Mouse (Mus musculus): Measurements from ENCODE around the gene 2200002J24Rik. TPM values are rescaled to one million over a fixed set of nuclear protein-coding genes. Genes with fewer than 3 reads are reported as not detected.

2200002J24Rik gene
- polyA plus RNA-seq (2014; fragmentation: Nextera tagmentation; extraction: Ambion mirVana) = not detected in 2 replicates

DNA sequence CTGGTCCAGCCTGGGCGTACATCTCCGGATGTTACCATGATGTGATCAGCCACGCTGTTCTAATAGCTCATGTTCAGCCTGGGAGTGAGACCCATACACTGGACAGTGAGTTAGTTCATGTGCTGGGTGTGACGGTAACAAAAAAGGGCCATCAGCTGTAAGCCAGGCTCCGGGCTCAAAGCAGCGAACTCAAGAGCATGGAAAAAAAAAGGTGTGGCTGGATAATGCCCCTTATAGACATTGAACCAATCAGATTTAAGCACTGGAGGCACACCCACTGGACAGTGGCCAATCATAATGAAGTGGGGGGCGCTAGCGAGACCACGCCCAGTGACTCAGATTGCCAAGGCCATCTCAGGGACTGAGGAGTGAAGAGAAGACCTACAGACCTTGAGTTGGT, at the start of gene 2200002J24Rik:
Gene 2200002J24Rik, plus strand, starts transcription at position 338 of the 400 bp plus-strand sequence.
- Histone ChIP-seq H3K27me3 (ENCODE audit: control insufficient read depth, insufficient read depth, low read length) (no peaks in the 10 kb centered on the region), H3K36me3 (ENCODE audit: control insufficient read depth, insufficient read depth, low read length) (no peaks in the 10 kb centered on the region), H3K9ac (ENCODE audit: low read length) (no peak within 1 kb of the TSS), H3K4me2 (ENCODE audit: low read depth, severe bottlenecking) (no peak within 1 kb of the TSS), H3K27ac (replicated peaks; ENCODE audit: low read depth, low read length) (no peak within 1 kb of the TSS), H3K4me1 (ENCODE audit: control insufficient read depth, insufficient read depth, low read length) (no peaks in the 10 kb centered on the region), H3K9me3 (ENCODE audit: control insufficient read depth, low read length) (no peaks in the 10 kb centered on the region), H3K4me3 (ENCODE audit: low read depth, low read length) (no peak within 1 kb of the TSS)
- ATAC-seq (ENCODE audit: insufficient number of reproducible peaks, low FRiP score, low TSS enrichment, low read depth) (no peak), DNase-seq (ENCODE audit: low spot score) (peak; percentile 28)
- WGBS = 35% methylated on average over 9 of the region's 9 CpGs

DNA sequence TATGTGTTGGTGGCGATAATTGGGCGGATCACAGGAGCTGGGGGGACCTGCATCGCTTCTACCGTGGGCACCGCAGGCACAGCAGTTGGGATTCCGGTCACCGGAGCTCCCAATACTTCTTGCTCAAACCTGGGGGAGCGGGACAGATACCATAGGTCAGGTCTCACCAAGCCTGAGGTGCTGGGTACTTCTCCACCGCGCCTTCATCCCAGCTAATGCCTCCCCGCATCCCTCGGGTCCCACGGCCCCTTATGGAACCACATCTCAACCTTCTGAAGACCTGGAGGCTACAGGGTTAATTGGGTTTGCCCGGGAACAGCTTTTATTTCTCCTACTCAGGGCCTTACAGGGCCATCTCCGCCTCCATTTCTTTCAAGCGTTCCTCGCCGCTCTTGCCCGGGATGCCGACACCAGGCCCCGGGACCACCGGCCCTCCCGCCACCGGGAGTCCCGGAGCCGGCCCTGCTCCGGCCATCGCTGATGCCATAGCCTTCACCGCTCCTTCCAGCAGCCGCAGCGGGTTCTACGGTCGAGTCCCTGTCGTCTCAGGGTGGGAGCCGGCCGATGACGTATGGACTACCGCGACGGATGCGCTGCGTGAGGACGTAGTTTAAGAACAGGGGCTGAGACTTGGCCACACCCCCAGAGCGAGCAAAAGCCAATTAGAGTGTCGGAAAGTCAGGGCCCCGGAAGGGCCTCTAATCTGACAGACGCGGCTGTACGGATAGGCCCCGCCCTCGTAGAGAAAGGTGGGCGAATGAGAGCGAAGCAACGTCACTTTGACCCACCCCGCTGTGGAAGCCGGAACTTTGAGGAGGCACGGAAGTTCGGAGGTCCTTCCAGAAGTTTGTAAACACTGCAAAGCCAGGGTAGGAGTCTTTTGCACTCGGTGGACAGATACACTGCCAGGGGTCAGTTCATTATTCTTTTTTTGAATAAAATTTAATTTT, 48.9 kb upstream of the 2200002J24Rik start, which contains the start of gene Rbm42:
Gene Rbm42, minus strand, starts transcription at position 727 of the 950 bp plus-strand sequence.
- H3K36me3 ChIP-seq (ENCODE audit: control insufficient read depth, insufficient read depth, low read length) = peaks cover 13% of the 10 kb centered on the region

GRCm38 (mm10) chr7:30664529-30665200, 34.1 kb upstream of the 2200002J24Rik start, which contains the start of gene Haus5:
Haus5 (minus strand) TSS chr7:30664994.
- ATAC-seq (ENCODE audit: insufficient number of reproducible peaks, low FRiP score, low TSS enrichment, low read depth) = peak; percentile 92
- H3K9me3 ChIP-seq (ENCODE audit: control insufficient read depth, low read length) = no peaks in the 10 kb centered on the region
- H3K4me1 ChIP-seq (ENCODE audit: control insufficient read depth, insufficient read depth, low read length) = no peaks in the 10 kb centered on the region
- no peak within 1 kb of the TSS for H3K27ac ChIP-seq (replicated peaks; ENCODE audit: low read depth, low read length)
- peak within 1 kb of the TSS; percentile 51 for H3K4me2 ChIP-seq (ENCODE audit: low read depth, severe bottlenecking)
- H3K36me3 ChIP-seq (ENCODE audit: control insufficient read depth, insufficient read depth, low read length) = no peaks in the 10 kb centered on the region; the same call in 1 of the 2 replicates
- H3K4me3 ChIP-seq (ENCODE audit: low read depth, low read length) = peak within 1 kb of the TSS; percentile 61
- whole genome bisulfite sequencing = under 1% methylated on average over 34 of the region's 34 CpGs
- peak within 1 kb of the TSS; percentile 76 for H3K9ac ChIP-seq (ENCODE audit: low read length)
- DNase-seq (ENCODE audit: low spot score) = peak; percentile 97
- H3K27me3 ChIP-seq (ENCODE audit: control insufficient read depth, insufficient read depth, low read length) = no peaks in the 10 kb centered on the region

More for the DNA sequence above, 48.9 kb upstream of the 2200002J24Rik start, which contains the start of gene Rbm42:
- no peaks in the 10 kb centered on the region for H3K9me3 ChIP-seq (ENCODE audit: control insufficient read depth, low read length)
- peaks cover 2% of the 10 kb centered on the region; the same call in 1 of the 2 replicates for H3K4me1 ChIP-seq (ENCODE audit: control insufficient read depth, insufficient read depth, low read length)
- peak within 1 kb of the TSS; percentile 88 for H3K9ac ChIP-seq (ENCODE audit: low read length)
- H3K27ac ChIP-seq (replicated peaks; ENCODE audit: low read depth, low read length) = no peak within 1 kb of the TSS
- H3K4me2 ChIP-seq (ENCODE audit: low read depth, severe bottlenecking) = peak within 1 kb of the TSS; percentile 89
- DNase-seq (ENCODE audit: low spot score) (peak; percentile 97), ATAC-seq (ENCODE audit: insufficient number of reproducible peaks, low FRiP score, low TSS enrichment, low read depth) (peak; percentile 98)
- H3K4me3 ChIP-seq (ENCODE audit: low read depth, low read length) = peak within 1 kb of the TSS; percentile 94
- 1% methylated on average over 59 of the region's 59 CpGs for WGBS
- no peaks in the 10 kb centered on the region for H3K27me3 ChIP-seq (ENCODE audit: control insufficient read depth, insufficient read depth, low read length)

DNA sequence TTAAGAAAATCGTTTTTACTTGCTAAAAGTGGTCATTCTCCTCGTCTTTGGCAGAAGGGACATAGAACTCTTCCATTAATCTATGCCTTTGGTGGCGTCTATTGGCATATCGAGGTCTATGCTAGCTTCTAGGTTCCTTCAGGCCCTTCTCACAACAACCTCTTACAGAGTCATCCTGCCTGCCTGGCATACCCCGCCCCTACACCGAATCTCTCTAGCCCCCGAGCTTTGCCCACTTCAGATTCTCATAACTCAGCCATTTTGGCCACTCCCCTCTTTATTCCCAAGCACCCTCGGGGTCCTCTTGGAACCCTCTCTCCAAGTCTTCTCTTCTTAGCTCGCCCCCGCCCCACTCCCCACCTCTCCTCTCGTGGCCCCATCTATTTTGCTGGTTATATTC, 33.4 kb upstream of the 2200002J24Rik start:
- Histone ChIP-seq H3K27me3 (ENCODE audit: control insufficient read depth, insufficient read depth, low read length) (no peaks in the 10 kb centered on the region), H3K27ac (replicated peaks; ENCODE audit: low read depth, low read length) (no peak overlapping the region), H3K36me3 (ENCODE audit: control insufficient read depth, insufficient read depth, low read length) (no peaks in the 10 kb centered on the region), H3K4me3 (ENCODE audit: low read depth, low read length) (peak overlapping the region; percentile 61), H3K4me2 (ENCODE audit: low read depth, severe bottlenecking) (peak overlapping the region; percentile 51), H3K4me1 (ENCODE audit: control insufficient read depth, insufficient read depth, low read length) (no peaks in the 10 kb centered on the region), H3K9ac (ENCODE audit: low read length) (peak overlapping the region; percentile 76), H3K9me3 (ENCODE audit: control insufficient read depth, low read length) (no peaks in the 10 kb centered on the region)
- ATAC-seq (ENCODE audit: insufficient number of reproducible peaks, low FRiP score, low TSS enrichment, low read depth) = 0 out of 2 replicates have a peak, but pooled peaks have one; percentile 31
- peak; percentile 26 for DNase-seq (ENCODE audit: low spot score)
- WGBS = 11% methylated on average over 11 of the region's 11 CpGs

GRCm38 (mm10) chr7:30669229-30669628, 29.5 kb upstream of the 2200002J24Rik start:
- Histone ChIP-seq H3K4me2 (ENCODE audit: low read depth, severe bottlenecking) (no peak overlapping the region), H3K36me3 (ENCODE audit: control insufficient read depth, insufficient read depth, low read length) (no peaks in the 10 kb centered on the region), H3K4me3 (ENCODE audit: low read depth, low read length) (no peak overlapping the region), H3K27me3 (ENCODE audit: control insufficient read depth, insufficient read depth, low read length) (no peaks in the 10 kb centered on the region), H3K4me1 (ENCODE audit: control insufficient read depth, insufficient read depth, low read length) (no peaks in the 10 kb centered on the region), H3K9ac (ENCODE audit: low read length) (no peak overlapping the region), H3K27ac (replicated peaks; ENCODE audit: low read depth, low read length) (no peak overlapping the region), H3K9me3 (ENCODE audit: control insufficient read depth, low read length) (no peaks in the 10 kb centered on the region)
- 41% methylated on average over 3 of the region's 3 CpGs for WGBS
- ATAC-seq (ENCODE audit: insufficient number of reproducible peaks, low FRiP score, low TSS enrichment, low read depth) (no peak), DNase-seq (ENCODE audit: low spot score) (no peak)

- no peak within 1 kb of the TSS for H3K4me2 ChIP-seq (ENCODE audit: low read depth, severe bottlenecking)
- WGBS = 69% methylated on average over 9 of the region's 9 CpGs
- no peak within 1 kb of the TSS for H3K4me3 ChIP-seq (ENCODE audit: low read depth, low read length)
- H3K4me1 ChIP-seq (ENCODE audit: control insufficient read depth, insufficient read depth, low read length) = no peaks in the 10 kb centered on the region
- H3K36me3 ChIP-seq (ENCODE audit: control insufficient read depth, insufficient read depth, low read length) = no peaks in the 10 kb centered on the region
- DNase-seq (ENCODE audit: low spot score) (no peak), ATAC-seq (ENCODE audit: insufficient number of reproducible peaks, low FRiP score, low TSS enrichment, low read depth) (no peak)
- no peaks in the 10 kb centered on the region; the same call in 1 of the 2 replicates for H3K9me3 ChIP-seq (ENCODE audit: control insufficient read depth, low read length)
- no peak within 1 kb of the TSS for H3K27ac ChIP-seq (replicated peaks; ENCODE audit: low read depth, low read length)
- H3K27me3 ChIP-seq (ENCODE audit: control insufficient read depth, insufficient read depth, low read length) = no peaks in the 10 kb centered on the region
- no peak within 1 kb of the TSS for H3K9ac ChIP-seq (ENCODE audit: low read length)
Observed at GRCm38 (mm10) chr7:30671480-30671879, 27.2 kb upstream of the 2200002J24Rik start, which contains the start of gene Pmis2. Pmis2 (minus strand) TSS chr7:30671605.

GRCm38 (mm10) chr7:30678263-30678975, 20.3 kb upstream of the 2200002J24Rik start:
- H3K27ac ChIP-seq (replicated peaks; ENCODE audit: low read depth, low read length) = no peak overlapping the region
- H3K9me3 ChIP-seq (ENCODE audit: control insufficient read depth, low read length) = no peaks in the 10 kb centered on the region; the same call in 1 of the 2 replicates
- ATAC-seq (ENCODE audit: insufficient number of reproducible peaks, low FRiP score, low TSS enrichment, low read depth) (no peak), DNase-seq (ENCODE audit: low spot score) (no peak)
- no peaks in the 10 kb centered on the region for H3K4me1 ChIP-seq (ENCODE audit: control insufficient read depth, insufficient read depth, low read length)
- H3K27me3 ChIP-seq (ENCODE audit: control insufficient read depth, insufficient read depth, low read length) = no peaks in the 10 kb centered on the region
- no peak overlapping the region for H3K9ac ChIP-seq (ENCODE audit: low read length)
- H3K4me2 ChIP-seq (ENCODE audit: low read depth, severe bottlenecking) = no peak overlapping the region
- no peak overlapping the region for H3K4me3 ChIP-seq (ENCODE audit: low read depth, low read length)
- WGBS = 65% methylated on average over 5 of the region's 5 CpGs
- H3K36me3 ChIP-seq (ENCODE audit: control insufficient read depth, insufficient read depth, low read length) = no peaks in the 10 kb centered on the region

Measured in limb, embryonic 11.5 days (tissue).